Mouse (Mus musculus) frontal cortex, postnatal 10 days (tissue): ENCODE measurements around the gene Uxt.
A peak's percentile ranks its signal among the peaks of the same experiment; 100 is the strongest.

ENCODE experiments used
- DNase-seq, 2 experiments: peaks; one replicate each; pipeline ENCODE4 v3.0.0; 2022; ENCODE audit warnings: low spot score in 2 of 2, mixed read lengths in 1 of 2

Uxt gene

GRCm38 (mm10) chrX:20961477-20962378 lies at the start of gene Uxt:
Uxt (minus strand) TSS chrX:20962017.
- DNase-seq: peak; percentile 84 to 86

GRCm38 (mm10) chrX:20980901-20981300 lies 19.1 kb upstream of the Uxt start:
- no peak for DNase-seq

- peak; percentile 77 to 90 for DNase-seq
Measured at GRCm38 (mm10) chrX:20950191-20950880, 11.5 kb downstream of the Uxt start, which contains the start of gene Elk1. Elk1 (minus strand) TSS chrX:20950608.

- DNase-seq: peak in 1 of 2 experiments; percentile 38
Measured at GRCm38 (mm10) chrX:20946055-20946454, 15.8 kb downstream of the Uxt start.

GRCm38 (mm10) chrX:20931963-20932362 lies 29.9 kb downstream of the Uxt start:
- DNase-seq: no peak

- no peak for DNase-seq
Measured at GRCm38 (mm10) chrX:20931364-20931763, 30.5 kb downstream of the Uxt start, which contains the start of gene Cfp. Cfp (minus strand) TSS chrX:20931555.

GRCm38 (mm10) chrX:20929859-20930258 lies 32.0 kb downstream of the Uxt start:
- no peak for DNase-seq

GRCm38 (mm10) chrX:20924976-20925375 lies 36.8 kb downstream of the Uxt start:
- DNase-seq: no peak

- no peak for DNase-seq
Measured at GRCm38 (mm10) chrX:20923506-20923905, 38.3 kb downstream of the Uxt start.

GRCm38 (mm10) chrX:20921366-20921765 lies 40.5 kb downstream of the Uxt start:
- DNase-seq: peak in 1 of 2 experiments; percentile 21

GRCm38 (mm10) chrX:20920844-20921364 lies 40.9 kb downstream of the Uxt start, which contains the start of gene Syn1:
Syn1 (minus strand) TSS chrX:20921004.
- DNase-seq: peak; percentile 79 to 83

- DNase-seq: peak in 1 of 2 experiments; percentile 17
Measured at GRCm38 (mm10) chrX:20920249-20920843, 41.5 kb downstream of the Uxt start.

- no peak for DNase-seq
Measured at GRCm38 (mm10) chrX:20915075-20915474, 46.7 kb downstream of the Uxt start.

GRCm38 (mm10) chrX:20913726-20914125 lies 48.1 kb downstream of the Uxt start:
- DNase-seq: no peak

- no peak for DNase-seq
Measured at GRCm38 (mm10) chrX:20910074-20910473, 51.7 kb downstream of the Uxt start.
